Mouse (Mus musculus) neural tube, embryonic 15.5 days (tissue): ENCODE data around the gene Tmem109. TPM values are rescaled to one million over a fixed set of nuclear protein-coding genes. Genes with fewer than 3 reads are reported as not detected.

Source experiments
- ATAC-seq: fragments of 200-750 bp; cut with Nextera tagmentation; 2 replicates; pipeline ENCODE4 v1.8.0; 2017; ENCODE audit warnings: mild to moderate bottlenecking, moderate TSS enrichment, moderate library complexity; ENCODE audit not compliant: low FRiP score
- H3K27ac ChIP-seq: fragments of 300-500 bp; sonication (generic); replicated peaks from 2 replicates; pipeline ENCODE4 v1.5.1; 2015; ENCODE audit warnings: mild to moderate bottlenecking, inconsistent platforms
- H3K27me3 ChIP-seq: fragments of 300-500 bp; sonication (generic); replicated peaks from 2 replicates; pipeline ENCODE4 v1.6.1; 2015; ENCODE audit warnings: inconsistent platforms
- H3K36me3 ChIP-seq: fragments of 300-500 bp; sonication (generic); 2 replicates; pipeline ENCODE4 v1.6.1; 2015; ENCODE audit warnings: inconsistent platforms
- H3K4me1 ChIP-seq: fragments of 300-500 bp; sonication (generic); 2 replicates; pipeline ENCODE4 v1.6.1; 2015; ENCODE audit warnings: inconsistent platforms
- H3K4me2 ChIP-seq: fragments of 300-500 bp; sonication (generic); 2 replicates; pipeline ENCODE4 v1.6.1; 2015; ENCODE audit warnings: inconsistent platforms, mild to moderate bottlenecking, moderate library complexity
- H3K4me3 ChIP-seq: fragments of 300-500 bp; sonication (generic); replicated peaks from 2 replicates; pipeline ENCODE4 v1.5.1; 2015; ENCODE audit warnings: mild to moderate bottlenecking, inconsistent platforms
- H3K9ac ChIP-seq: fragments of 300-500 bp; sonication (generic); replicated peaks from 2 replicates; pipeline ENCODE4 v1.6.1; 2015; ENCODE audit warnings: mild to moderate bottlenecking, inconsistent platforms
- H3K9me3 ChIP-seq: fragments of 300-500 bp; sonication (generic); replicated peaks from 2 replicates; pipeline ENCODE4 v1.6.1; 2016; ENCODE audit warnings: inconsistent platforms
- WGBS: fragments of 180-500 bp; shearing (Covaris S2); methylation state at CpG from one replicate; pipeline ENCODE4 v1.1.7; 2015; ENCODE audit warnings: mixed read lengths; 5-methylcytosine and 5-hydroxymethylcytosine counted together
- polyA plus RNA-seq: library from polyadenylated mRNA; unstranded; fragments of >200 nt; fragmentation: Nextera tagmentation; extraction: Ambion mirVana; gene quantifications from 2 replicates; pipeline ENCODE4 v1.2.1, GENCODE M21; 2015

Gene Tmem109
- polyA plus RNA-seq, 1 experiment from 2014 or later = 44.5 TPM

DNA sequence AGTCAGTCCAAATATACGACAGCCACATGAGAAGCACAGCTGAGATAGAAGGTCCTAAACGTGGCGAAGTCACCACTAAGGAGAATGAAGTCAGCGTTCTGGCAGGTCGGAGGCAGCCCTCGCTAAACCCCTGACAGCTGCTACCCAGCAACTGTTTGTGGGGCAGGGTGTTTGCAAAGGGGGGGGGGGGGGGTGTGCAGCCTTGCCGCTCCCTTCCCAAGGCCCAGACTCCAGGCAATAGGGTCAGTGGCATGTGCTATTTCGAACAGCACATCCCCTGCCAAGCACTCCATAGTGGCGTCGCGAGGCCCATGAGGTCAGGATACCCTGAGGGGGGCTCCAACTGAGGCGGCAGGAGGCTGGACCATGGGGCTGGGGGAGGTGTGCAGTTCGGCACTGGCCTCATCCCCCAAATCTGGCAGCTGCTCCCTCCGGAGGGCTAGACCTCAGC is 801 bp downstream of the Tmem109 start:
- Histone ChIP-seq H3K27me3 (no peaks in the 10 kb centered on the region), H3K36me3 (no peaks in the 10 kb centered on the region), H3K9me3 (no peaks in the 10 kb centered on the region), H3K4me1 (peaks cover 23% of the 10 kb centered on the region), H3K4me3 (peak overlapping the region; percentile 73), H3K27ac (peak overlapping the region; percentile 95), H3K4me2 (peak overlapping the region; percentile 94), H3K9ac (peak overlapping the region; percentile 64)
- ATAC-seq = peak; percentile 73
- WGBS = under 1% methylated on average over 14 of the region's 14 CpGs

DNA sequence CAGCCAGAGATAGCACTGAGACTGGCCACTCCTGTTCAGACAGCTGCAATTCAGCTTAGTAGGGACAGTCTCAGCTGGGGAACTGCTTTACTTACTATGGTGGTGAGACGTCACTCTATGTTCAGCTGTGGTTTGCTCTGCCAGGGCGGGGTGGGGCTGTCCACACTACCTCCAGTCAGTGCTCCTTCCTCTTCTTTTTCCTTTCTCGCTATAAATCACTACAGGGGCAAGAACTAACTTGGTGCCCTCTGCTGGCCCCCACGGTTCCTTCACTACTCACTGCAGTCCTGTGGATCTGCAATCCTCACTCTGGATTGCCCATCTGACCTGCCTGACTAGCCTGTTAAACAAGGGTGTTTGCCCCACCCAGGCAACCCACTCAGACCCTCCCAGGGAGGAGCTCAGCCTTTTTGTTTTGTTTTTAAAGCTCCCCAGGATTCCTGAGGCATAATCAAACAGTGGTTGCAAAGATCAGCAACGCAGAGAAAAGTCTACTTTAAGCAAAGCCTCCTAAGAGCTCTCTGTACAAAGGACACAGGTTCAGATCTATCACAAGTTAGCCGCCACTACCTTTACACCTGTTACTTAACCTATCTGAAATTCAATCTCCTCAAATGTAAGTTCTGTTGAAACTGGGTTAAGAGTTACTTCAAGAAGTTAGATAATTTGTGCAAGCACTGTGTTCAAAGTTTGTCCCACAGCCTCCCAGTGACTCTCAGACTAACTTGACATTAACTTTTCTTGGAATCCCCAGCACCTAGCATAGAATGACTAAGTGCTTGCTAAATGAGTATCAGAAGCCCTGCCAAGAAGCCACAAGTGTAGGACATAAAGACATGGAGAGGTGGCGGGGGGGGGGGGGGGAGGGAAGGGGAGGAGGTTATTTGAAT is 1.5 kb downstream of the Tmem109 start:
- Histone ChIP-seq H3K4me1 (peaks cover 23% of the 10 kb centered on the region), H3K4me2 (peak overlapping the region; percentile 94), H3K27ac (peak overlapping the region; percentile 95), H3K27me3 (no peaks in the 10 kb centered on the region), H3K9me3 (no peaks in the 10 kb centered on the region), H3K4me3 (peak overlapping the region; percentile 73), H3K36me3 (no peaks in the 10 kb centered on the region), H3K9ac (peak overlapping the region; percentile 64)
- no peak for ATAC-seq
- 40% methylated on average over 6 of the region's 7 CpGs for WGBS

DNA sequence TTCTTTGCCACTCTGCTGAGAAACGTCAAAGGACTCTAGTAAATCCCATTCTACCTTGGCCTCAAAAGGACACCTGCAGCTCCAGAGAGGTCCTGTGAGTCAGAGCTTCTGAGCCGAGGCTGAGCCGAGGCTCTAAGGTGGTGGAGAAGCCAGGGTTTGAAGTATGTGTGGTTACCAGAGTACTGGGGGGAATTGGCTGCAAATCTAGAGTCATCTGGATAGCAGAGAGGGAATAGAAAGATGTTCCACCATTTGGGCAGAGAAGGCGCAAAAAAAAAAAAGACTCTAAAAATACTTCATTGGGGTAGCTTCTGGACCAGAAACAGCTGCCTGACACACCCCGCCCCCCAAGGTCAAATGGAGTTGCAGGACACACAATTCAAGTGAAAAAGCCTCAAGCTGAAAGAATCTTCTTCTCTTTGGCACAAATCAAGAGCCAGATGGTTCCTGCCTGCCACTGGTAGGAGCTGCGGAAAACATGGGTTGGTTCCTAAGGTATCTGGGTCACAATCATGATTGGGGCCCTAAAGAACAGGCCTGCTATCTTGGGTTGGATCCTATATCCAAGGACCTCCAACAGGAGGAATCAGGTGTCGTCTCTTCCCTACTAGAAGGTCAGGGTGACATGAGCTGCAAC is 3.5 kb downstream of the Tmem109 start:
- H3K27me3 ChIP-seq = no peaks in the 10 kb centered on the region
- H3K4me2 ChIP-seq = no peak overlapping the region
- H3K9ac ChIP-seq = no peak overlapping the region
- no peak overlapping the region for H3K4me3 ChIP-seq
- H3K36me3 ChIP-seq = peaks cover 11% of the 10 kb centered on the region
- WGBS = 94% methylated on average over 7 of the region's 7 CpGs
- H3K4me1 ChIP-seq = peaks cover 23% of the 10 kb centered on the region
- ATAC-seq = no peak
- H3K9me3 ChIP-seq = no peaks in the 10 kb centered on the region
- H3K27ac ChIP-seq = no peak overlapping the region

DNA sequence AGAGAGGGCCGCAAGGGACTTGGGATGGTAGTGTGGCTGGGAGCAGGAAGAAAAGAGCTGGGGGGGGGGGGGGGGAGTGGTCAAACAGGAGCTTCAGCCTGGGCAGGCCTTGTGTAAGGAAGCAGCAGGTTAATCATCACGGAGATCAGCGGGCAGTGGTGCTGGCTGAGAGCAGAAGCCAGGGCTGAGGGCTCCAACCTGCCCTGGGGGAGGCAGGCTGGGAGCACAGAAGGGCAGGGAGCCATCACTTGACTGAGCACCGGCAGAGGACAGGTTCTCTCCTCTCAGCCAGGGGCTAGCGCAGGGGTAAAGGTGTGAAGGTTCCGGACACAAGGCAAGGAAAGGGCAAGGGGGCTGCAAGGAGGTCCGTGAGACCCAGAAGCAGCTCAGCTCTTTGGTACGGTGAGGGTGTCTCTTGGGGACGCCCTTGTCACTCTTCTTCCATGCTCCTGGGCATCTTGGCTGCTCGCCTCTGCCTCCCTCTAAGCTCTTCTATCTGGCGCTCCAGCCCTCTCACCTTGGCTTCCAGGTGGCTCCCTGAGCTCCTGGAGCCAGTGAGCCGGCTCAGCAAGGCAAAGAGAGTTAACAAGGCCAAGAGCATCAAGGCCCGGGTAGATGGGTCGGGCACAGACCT is 10.4 kb downstream of the Tmem109 start:
- 83% methylated on average over 14 of the region's 14 CpGs for WGBS
- H3K27ac ChIP-seq = no peak overlapping the region
- H3K4me1 ChIP-seq = peaks cover 33% of the 10 kb centered on the region
- no peaks in the 10 kb centered on the region for H3K27me3 ChIP-seq
- no peaks in the 10 kb centered on the region for H3K9me3 ChIP-seq
- no peak overlapping the region for H3K4me3 ChIP-seq
- H3K36me3 ChIP-seq = peaks cover 43% of the 10 kb centered on the region
- no peak for ATAC-seq
- H3K9ac ChIP-seq = no peak overlapping the region
- H3K4me2 ChIP-seq = no peak overlapping the region

DNA sequence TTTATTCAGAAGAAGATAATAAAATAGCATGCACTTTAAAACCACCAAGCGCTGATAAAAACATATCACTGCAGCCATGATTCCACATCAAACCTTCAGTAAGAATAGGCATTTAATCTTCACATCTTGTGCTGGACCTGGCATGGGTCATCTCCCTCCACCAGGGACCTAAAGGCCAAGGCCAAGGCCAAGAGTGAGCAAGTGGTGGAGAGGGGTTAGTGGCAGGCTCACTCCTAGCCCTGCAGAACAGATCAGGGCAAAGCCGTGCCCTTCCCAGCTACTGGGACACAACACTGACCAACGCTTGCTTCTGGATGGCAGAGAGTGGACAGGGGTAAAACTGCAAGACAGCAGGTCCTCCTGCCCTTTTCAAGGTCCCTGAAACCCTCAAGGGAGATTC is 11.1 kb downstream of the Tmem109 start:
- 80% methylated on average over 3 of the region's 3 CpGs for WGBS
- Histone ChIP-seq H3K4me1 (peaks cover 36% of the 10 kb centered on the region), H3K9me3 (no peaks in the 10 kb centered on the region), H3K9ac (peak overlapping the region; percentile 93; the same call in 1 of the 2 replicates), H3K27ac (no peak overlapping the region), H3K4me2 (no peak overlapping the region), H3K27me3 (no peaks in the 10 kb centered on the region), H3K4me3 (no peak overlapping the region), H3K36me3 (peaks cover 48% of the 10 kb centered on the region)
- no peak for ATAC-seq

DNA sequence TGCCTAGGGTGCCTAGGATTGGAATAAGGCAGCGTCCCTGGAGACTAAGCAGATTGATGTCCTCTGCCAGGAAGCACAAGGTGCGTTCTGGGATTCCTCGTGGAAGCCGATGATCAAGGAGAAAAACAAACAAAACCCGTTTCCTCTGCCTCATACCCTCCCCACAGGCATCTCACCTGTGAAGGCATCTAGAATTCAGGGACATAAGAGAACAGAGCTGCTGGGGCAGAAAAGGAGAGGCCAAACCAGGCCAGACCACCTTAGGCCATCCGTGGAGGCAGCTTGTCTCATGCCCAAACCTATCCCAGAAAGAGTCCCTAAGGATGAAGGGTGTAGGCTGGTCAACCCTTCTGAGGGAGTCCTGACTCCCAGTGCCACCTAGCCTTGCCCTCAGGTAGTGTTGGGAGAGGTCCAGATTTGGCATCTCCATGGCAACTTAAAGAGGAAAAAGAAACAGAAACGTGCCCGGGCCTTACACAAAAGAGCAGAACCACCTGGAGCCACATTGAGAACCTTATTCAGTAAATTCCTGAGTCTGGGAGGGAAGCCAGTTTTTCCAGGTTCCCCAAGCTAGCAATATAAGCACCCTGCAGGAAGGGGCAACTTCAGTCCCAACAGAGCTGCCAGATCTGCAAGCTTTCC is 11.8 kb downstream of the Tmem109 start, which contains the start of gene Tmem132a:
Gene Tmem132a, minus strand, starts transcription at position 55 of the 642 bp plus-strand sequence.
- no peaks in the 10 kb centered on the region for H3K27me3 ChIP-seq
- WGBS = 3% methylated on average over 8 of the region's 8 CpGs
- H3K9me3 ChIP-seq = no peaks in the 10 kb centered on the region
- peaks cover 36% of the 10 kb centered on the region for H3K4me1 ChIP-seq
- peak within 1 kb of the TSS; percentile 76 for H3K4me2 ChIP-seq
- peak within 1 kb of the TSS; percentile 92 for H3K27ac ChIP-seq
- H3K4me3 ChIP-seq = peak within 1 kb of the TSS; percentile 89
- peaks cover 55% of the 10 kb centered on the region for H3K36me3 ChIP-seq
- H3K9ac ChIP-seq = peak within 1 kb of the TSS; percentile 93
- peak; percentile 32 for ATAC-seq

DNA sequence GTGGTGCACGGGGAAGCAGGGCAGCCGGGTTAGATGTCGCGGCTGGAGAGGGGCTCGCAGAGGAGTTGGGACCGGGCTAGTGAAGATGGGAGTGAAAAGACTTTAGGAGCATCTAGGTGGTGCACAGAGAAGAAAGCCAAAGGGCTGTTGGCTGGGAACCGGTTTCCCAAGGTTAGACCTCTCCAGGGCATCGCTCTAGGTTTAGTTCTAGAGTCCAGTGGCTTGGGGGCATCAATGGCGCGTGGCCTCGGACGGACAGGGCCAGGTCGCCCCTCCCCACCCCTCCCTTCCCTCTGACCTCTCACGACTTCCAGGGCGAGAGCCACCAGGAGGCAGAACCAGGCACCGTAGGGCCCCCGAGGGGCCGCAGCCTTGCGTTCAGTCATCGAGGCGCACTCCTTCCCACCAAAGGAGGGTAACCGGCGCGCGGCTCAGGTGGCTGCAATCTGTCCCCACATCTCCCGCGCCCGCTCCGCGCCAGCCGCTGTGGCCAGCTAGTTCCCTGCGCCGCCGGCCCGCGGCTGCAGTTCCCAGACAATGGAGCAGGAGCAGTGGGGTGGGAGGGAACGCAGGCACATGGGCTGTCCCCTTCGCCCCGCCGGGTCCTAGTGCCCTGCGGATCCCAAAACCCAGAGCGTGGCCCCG is 12.4 kb downstream of the Tmem109 start:
- Histone ChIP-seq H3K36me3 (peaks cover 60% of the 10 kb centered on the region), H3K4me3 (peak overlapping the region; percentile 89), H3K27me3 (no peaks in the 10 kb centered on the region), H3K4me2 (peak overlapping the region; percentile 76), H3K9me3 (no peaks in the 10 kb centered on the region), H3K27ac (peak overlapping the region; percentile 92), H3K9ac (peak overlapping the region; percentile 93), H3K4me1 (peaks cover 36% of the 10 kb centered on the region)
- ATAC-seq = peak; percentile 95
- under 1% methylated on average over 41 of the region's 43 CpGs for WGBS

DNA sequence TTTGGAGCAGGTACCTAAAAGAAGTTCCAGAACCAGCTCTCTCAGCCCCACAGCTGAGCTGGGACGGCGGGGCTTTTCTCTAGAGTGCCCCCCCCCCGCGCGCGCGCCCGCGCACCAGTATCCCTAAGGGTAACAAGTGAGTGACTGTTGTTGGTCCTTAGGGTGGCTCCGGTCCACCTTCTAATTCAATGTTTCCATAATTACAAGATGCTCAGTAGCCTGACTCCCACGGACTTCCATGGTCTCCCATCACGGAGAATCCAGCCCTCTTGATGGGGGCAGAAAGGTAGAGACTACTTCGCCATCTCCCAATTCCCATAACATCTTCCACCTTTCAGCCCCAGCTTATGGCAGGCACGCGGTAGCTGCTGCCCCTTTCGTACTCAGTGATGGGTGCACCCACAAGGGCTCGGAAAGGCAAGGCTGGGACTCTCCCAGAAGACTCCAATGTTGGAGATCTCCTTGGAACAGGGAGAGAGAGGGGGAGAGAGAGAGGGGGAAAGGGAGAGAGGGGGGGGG is 13.1 kb downstream of the Tmem109 start:
- H3K4me2 ChIP-seq = peak overlapping the region; percentile 76
- H3K36me3 ChIP-seq = peaks cover 60% of the 10 kb centered on the region
- peak; percentile 18; the same call in 1 of the 2 replicates for ATAC-seq
- peak overlapping the region; percentile 92 for H3K27ac ChIP-seq
- H3K4me3 ChIP-seq = peak overlapping the region; percentile 89
- no peaks in the 10 kb centered on the region for H3K9me3 ChIP-seq
- peak overlapping the region; percentile 93 for H3K9ac ChIP-seq
- peaks cover 36% of the 10 kb centered on the region for H3K4me1 ChIP-seq
- 0% methylated on average over 17 of the region's 17 CpGs for WGBS
- H3K27me3 ChIP-seq = no peaks in the 10 kb centered on the region

DNA sequence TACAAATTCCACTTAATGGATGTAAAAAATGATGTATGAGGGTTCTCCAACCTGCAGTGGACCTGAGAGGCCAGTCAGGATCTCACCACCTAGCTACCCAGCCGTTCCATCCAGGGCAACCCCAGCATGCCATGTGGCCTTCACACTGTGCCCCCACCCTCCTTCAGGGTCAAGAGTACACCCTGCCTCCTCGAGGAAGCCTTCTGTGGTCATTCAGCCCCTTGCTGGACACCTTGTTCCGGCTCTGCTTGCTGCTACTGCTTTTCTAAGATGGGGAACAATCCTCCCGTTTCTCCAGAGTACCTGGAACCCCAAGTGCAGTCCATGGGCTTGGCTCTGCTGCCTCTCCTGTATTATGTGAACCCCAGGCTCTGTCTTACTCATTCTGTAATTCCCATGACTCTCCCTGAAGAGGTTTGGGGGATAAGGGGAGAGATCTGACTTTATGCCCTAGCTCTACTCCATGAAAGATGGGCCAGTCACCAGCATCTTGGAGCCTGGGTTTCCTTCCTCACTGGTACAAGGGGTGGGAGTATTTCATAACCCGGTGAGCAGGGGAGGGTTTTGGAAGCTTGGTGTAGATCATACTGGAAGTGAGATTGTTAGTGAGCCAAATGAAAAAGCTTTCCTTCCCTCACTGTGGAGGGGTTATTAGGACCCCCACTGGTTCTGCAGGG is 13.7 kb downstream of the Tmem109 start:
- H3K27me3 ChIP-seq = no peaks in the 10 kb centered on the region
- peaks cover 36% of the 10 kb centered on the region for H3K4me1 ChIP-seq
- ATAC-seq = no peak
- WGBS = 28% methylated on average over 5 of the region's 5 CpGs
- peak overlapping the region; percentile 89 for H3K4me3 ChIP-seq
- H3K9me3 ChIP-seq = no peaks in the 10 kb centered on the region
- H3K27ac ChIP-seq = peak overlapping the region; percentile 92
- peaks cover 60% of the 10 kb centered on the region for H3K36me3 ChIP-seq
- H3K9ac ChIP-seq = peak overlapping the region; percentile 93
- peak overlapping the region; percentile 76 for H3K4me2 ChIP-seq

DNA sequence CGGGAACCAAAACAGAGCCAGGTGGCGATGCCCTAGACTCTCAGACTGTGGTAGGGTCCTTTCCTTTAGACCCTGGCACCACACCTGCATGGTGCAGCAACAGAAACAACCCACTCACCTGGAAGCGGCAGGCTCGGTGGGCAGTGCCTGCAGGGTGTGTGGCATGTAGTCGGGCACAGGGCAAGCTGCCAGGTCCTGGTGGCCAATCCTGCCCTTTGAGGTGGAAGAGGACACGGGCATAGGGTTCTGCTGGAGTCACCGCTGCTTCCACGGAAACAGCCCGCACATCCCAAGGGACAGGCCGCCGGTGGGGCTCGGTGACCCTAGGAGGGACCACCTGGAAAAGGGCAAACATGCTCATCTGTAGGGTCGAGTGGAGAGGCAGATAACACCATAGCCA is 15.4 kb downstream of the Tmem109 start:
- ATAC-seq = no peak
- no peaks in the 10 kb centered on the region for H3K27me3 ChIP-seq
- H3K36me3 ChIP-seq = peaks cover 60% of the 10 kb centered on the region
- no peak overlapping the region for H3K9ac ChIP-seq
- no peak overlapping the region for H3K4me3 ChIP-seq
- no peak overlapping the region for H3K4me2 ChIP-seq
- H3K4me1 ChIP-seq = peaks cover 36% of the 10 kb centered on the region
- H3K27ac ChIP-seq = no peak overlapping the region
- no peaks in the 10 kb centered on the region for H3K9me3 ChIP-seq
- WGBS = 91% methylated on average over 13 of the region's 13 CpGs
